Mouse (Mus musculus) heart, postnatal 0 days (tissue): ENCODE results near the gene Fdx1l. TPM values are rescaled to one million over a fixed set of nuclear protein-coding genes. Genes with fewer than 3 reads are reported as not detected.

Source experiments
- ATAC-seq: fragments of 200-750 bp; cut with Nextera tagmentation; 2 replicates; pipeline ENCODE4 v1.8.0; 2017; ENCODE audit warnings: low read depth, moderate number of reproducible peaks, moderate library complexity; ENCODE audit not compliant: insufficient read depth
- DNase-seq: peaks from one replicate; pipeline ENCODE4 v3.0.0-alpha.2; 2016; ENCODE audit warnings: low spot score
- H3K27ac ChIP-seq: fragments of 300-500 bp; sonication (generic); 2 replicates; pipeline ENCODE4 v1.5.1; 2014; ENCODE audit warnings: low read depth, mild to moderate bottlenecking
- H3K27me3 ChIP-seq: fragments of 300-500 bp; sonication (generic); 2 replicates; pipeline ENCODE4 v1.6.1; 2014; ENCODE audit warnings: low read length, mixed read lengths; ENCODE audit not compliant: control insufficient read depth, insufficient read depth
- H3K36me3 ChIP-seq: fragments of 300-500 bp; sonication (generic); replicated peaks from 2 replicates; pipeline ENCODE4 v1.6.1; 2014; ENCODE audit warnings: low read length, mixed read lengths; ENCODE audit not compliant: control insufficient read depth, insufficient read depth
- H3K4me1 ChIP-seq: fragments of 300-500 bp; sonication (generic); 2 replicates; pipeline ENCODE4 v1.6.1; 2014; ENCODE audit warnings: antibody characterized with exemption; ENCODE audit not compliant: control insufficient read depth, insufficient read depth
- H3K4me2 ChIP-seq: fragments of 300-500 bp; sonication (generic); 2 replicates; pipeline ENCODE4 v1.6.1; 2014; ENCODE audit warnings: low read depth, mild to moderate bottlenecking, low read length, moderate library complexity
- H3K4me3 ChIP-seq: fragments of 300-500 bp; sonication (generic); 2 replicates; pipeline ENCODE4 v1.5.1; 2014; ENCODE audit warnings: low read depth, low read length
- H3K9ac ChIP-seq: fragments of 300-500 bp; sonication (generic); replicated peaks from 2 replicates; pipeline ENCODE4 v1.6.1; 2014; ENCODE audit warnings: low read depth, low read length, mixed read lengths
- H3K9me3 ChIP-seq: fragments of 300-500 bp; sonication (generic); replicated peaks from 2 replicates; pipeline ENCODE4 v1.6.1; 2016; ENCODE audit warnings: low read length; ENCODE audit not compliant: control insufficient read depth
- CTCF ChIP-seq: IDR thresholded peaks from 2 replicates; pipeline ENCODE4 v1.5.1; 2016; ENCODE audit warnings: antibody characterized with exemption, control low read depth, low read depth
- EP300 ChIP-seq: IDR thresholded peaks from 2 replicates; pipeline ENCODE4 v1.6.1; 2016; ENCODE audit warnings: antibody characterized with exemption, low read depth
- WGBS: fragments of 180-500 bp; shearing (Covaris S2); extraction: QIAGEN DNeasy Blood & Tissue Kit; methylation state at CpG from one replicate; pipeline ENCODE4 v1.1.7; 2014; 5-methylcytosine and 5-hydroxymethylcytosine counted together
- polyA plus RNA-seq: library from polyadenylated mRNA; unstranded; fragments of >200 nt; fragmentation: Nextera tagmentation; extraction: Ambion mirVana; gene quantifications from 2 replicates; pipeline ENCODE4 v1.2.1, GENCODE M21; 2015
- total RNA-seq: library from RNA; depleted of rRNA; stranded (reverse); fragments of >200 nt; gene quantifications from 2 replicates; pipeline ENCODE4 v1.2.3, GENCODE M21; 2014; ENCODE audit warnings: low replicate concordance

Gene Fdx1l
- total and polyA plus RNA-seq, 2 experiments from 2014 or later, result 51.1 to 79.5 TPM

GRCm38 (mm10) chr9:21090972-21091706, 17.7 kb upstream of the Fdx1l start:
- Histone ChIP-seq H3K9me3 (no peaks in the 10 kb centered on the region), H3K27ac (peak overlapping the region; percentile 80), H3K27me3 (no peaks in the 10 kb centered on the region), H3K4me2 (peak overlapping the region; percentile 81), H3K4me1 (peaks cover 8% of the 10 kb centered on the region; the same call in 1 of the 2 replicates), H3K4me3 (peak overlapping the region; percentile 68), H3K36me3 (peaks cover 36% of the 10 kb centered on the region), H3K9ac (peak overlapping the region; percentile 61)
- ATAC-seq (no peak), DNase-seq (peak; percentile 22)
- WGBS, result 2% methylated on average over 23 of the region's 24 CpGs
- TF ChIP-seq EP300 (no peak), CTCF (no peak)

DNA sequence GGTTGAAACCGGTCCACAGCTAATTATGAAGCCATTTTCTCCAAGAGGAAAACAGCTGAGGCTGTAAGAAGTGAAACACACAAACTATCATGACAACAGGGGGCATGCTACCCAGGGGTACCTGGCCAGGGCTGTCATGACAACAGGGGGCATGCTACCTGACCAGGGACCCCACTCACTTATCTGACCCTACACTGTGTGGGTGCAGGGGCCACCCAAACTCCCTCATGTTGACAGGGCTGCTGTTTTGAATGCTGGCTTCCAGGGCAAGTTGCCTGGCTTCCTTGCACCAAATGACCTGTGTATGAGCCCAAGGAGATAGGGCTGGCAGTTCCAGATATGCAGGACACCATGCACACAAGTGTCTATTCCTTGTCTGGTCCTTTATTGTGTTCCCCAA, 17.1 kb upstream of the Fdx1l start:
- peaks cover 42% of the 10 kb centered on the region for H3K36me3 ChIP-seq

GRCm38 (mm10) chr9:21083324-21083723, 9.9 kb upstream of the Fdx1l start:
- DNase-seq, result no peak
- Histone ChIP-seq H3K27me3 (no peaks in the 10 kb centered on the region), H3K36me3 (peaks cover 91% of the 10 kb centered on the region), H3K9me3 (no peaks in the 10 kb centered on the region), H3K4me3 (no peak overlapping the region), H3K9ac (no peak overlapping the region), H3K4me1 (peaks cover 8% of the 10 kb centered on the region), H3K4me2 (no peak overlapping the region), H3K27ac (no peak overlapping the region)
- WGBS, result 28% methylated on average over 3 of the region's 3 CpGs
- no peak for TF ChIP-seq CTCF
- no peak for TF ChIP-seq EP300
- ATAC-seq, result 0 out of 2 replicates have a peak, but pooled peaks have one; percentile 5

More for the DNA sequence above, 17.1 kb upstream of the Fdx1l start:
- no peak for ATAC-seq
- no peak overlapping the region for H3K27ac ChIP-seq
- H3K4me2 ChIP-seq, result peak overlapping the region; percentile 81
- peaks cover 8% of the 10 kb centered on the region; the same call in 1 of the 2 replicates for H3K4me1 ChIP-seq
- 84% methylated on average over 1 of the region's 1 CpGs for WGBS
- H3K27me3 ChIP-seq, result no peaks in the 10 kb centered on the region
- H3K9ac ChIP-seq, result peak overlapping the region; percentile 61; the same call in 1 of the 2 replicates
- DNase-seq, result no peak
- no peaks in the 10 kb centered on the region for H3K9me3 ChIP-seq
- H3K4me3 ChIP-seq, result peak overlapping the region; percentile 68
- TF ChIP-seq CTCF (no peak), EP300 (no peak)

GRCm38 (mm10) chr9:21081127-21081526, 7.7 kb upstream of the Fdx1l start:
- Histone ChIP-seq H3K4me3 (no peak overlapping the region), H3K4me2 (no peak overlapping the region), H3K9me3 (no peaks in the 10 kb centered on the region), H3K27me3 (no peaks in the 10 kb centered on the region), H3K4me1 (peaks cover 8% of the 10 kb centered on the region), H3K27ac (no peak overlapping the region), H3K36me3 (peaks cover 94% of the 10 kb centered on the region), H3K9ac (no peak overlapping the region)
- WGBS, result 64% methylated on average over 9 of the region's 9 CpGs
- no peak for TF ChIP-seq CTCF
- no peak for TF ChIP-seq EP300
- ATAC-seq (no peak), DNase-seq (no peak)

- peaks cover 63% of the 10 kb centered on the region for H3K36me3 ChIP-seq
- DNase-seq, result no peak
- 89% methylated on average over 3 of the region's 3 CpGs for WGBS
These were observed 2.2 kb upstream of the Fdx1l start for GRCm38 (mm10) chr9:21075625-21076024.

More at GRCm38 (mm10) chr9:21075625-21076024, 2.2 kb upstream of the Fdx1l start:
- no peak overlapping the region for H3K27ac ChIP-seq
- no peaks in the 10 kb centered on the region for H3K9me3 ChIP-seq
- H3K27me3 ChIP-seq, result no peaks in the 10 kb centered on the region
- H3K4me3 ChIP-seq, result no peak overlapping the region
- peaks cover 9% of the 10 kb centered on the region; the same call in 1 of the 2 replicates for H3K4me1 ChIP-seq
- H3K9ac ChIP-seq, result no peak overlapping the region
- ATAC-seq, result no peak
- no peak overlapping the region for H3K4me2 ChIP-seq
- TF ChIP-seq EP300, result no peak
- TF ChIP-seq CTCF, result no peak
